Mouse (Mus musculus): ENCODE measurements around the gene Ola1. TPM values are rescaled to one million over a fixed set of nuclear protein-coding genes. Genes with fewer than 3 reads are reported as not detected.

Gene Ola1
- 69.6 and 70.5 TPM in 2 replicates for polyA plus RNA-seq (2012; rRNA removed)

DNA sequence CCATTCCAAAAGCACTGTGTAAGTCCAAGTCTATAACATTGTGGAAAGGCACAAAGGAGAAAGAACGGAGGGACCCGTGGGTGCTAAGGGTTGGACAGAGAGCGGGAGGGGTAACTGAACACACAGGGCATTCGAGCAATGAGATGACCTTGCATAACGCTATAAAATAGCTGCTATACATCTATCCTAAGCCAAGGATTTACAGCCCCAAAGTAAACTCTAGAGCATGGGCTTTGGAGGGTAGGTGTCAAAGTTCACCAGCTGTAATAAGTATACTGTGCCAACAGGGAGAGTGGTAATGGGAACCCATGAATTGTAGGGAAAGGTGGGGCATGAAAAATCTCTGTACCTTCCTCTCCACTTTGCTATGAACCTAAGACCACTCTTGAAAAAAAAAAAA is at the start of gene Ola1:
Gene Ola1 (minus strand): TSS at position 12 of the 400 bp plus-strand sequence.
- Histone ChIP-seq H3K4me1 (ENCODE audit: control insufficient read depth, insufficient read depth, low read length) (no peaks in the 10 kb centered on the region), H3K4me3 (ENCODE audit: insufficient read depth, low read length) (no peak within 1 kb of the TSS), H3K27ac (ENCODE audit: insufficient read depth, low read length) (no peak within 1 kb of the TSS)
- TF ChIP-seq CTCF (IDR thresholded peaks at IDR 0.05; ENCODE audit: extremely low read depth, insufficient read depth, low read length) (no peak), POLR2A (IDR thresholded peaks at IDR 0.05; ENCODE audit: extremely low read depth, insufficient read depth, low read length) (no peak)

DNA sequence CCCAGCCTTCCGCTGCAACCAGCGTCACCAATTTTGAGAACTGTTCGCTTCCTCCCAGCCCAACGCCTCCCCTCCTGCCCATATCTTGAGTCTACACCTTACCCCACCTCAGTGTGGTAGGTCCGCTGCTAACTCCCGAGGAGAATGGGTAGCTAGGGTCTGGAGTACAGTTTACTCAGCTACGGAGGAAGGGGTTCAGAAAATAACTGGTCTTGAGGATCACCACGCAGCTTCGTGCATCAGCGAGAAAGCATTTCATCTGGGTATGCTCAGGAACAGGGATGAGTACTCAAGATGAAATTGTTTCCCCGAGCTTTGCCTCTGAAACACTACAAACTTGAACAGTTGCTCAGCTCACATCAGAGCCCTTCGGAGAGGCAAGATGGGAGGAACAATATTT is 49.6 kb upstream of the Ola1 start:
- Histone ChIP-seq H3K4me3 (ENCODE audit: insufficient read depth, low read length) (no peak overlapping the region), H3K4me1 (ENCODE audit: control insufficient read depth, insufficient read depth, low read length) (no peaks in the 10 kb centered on the region), H3K27ac (ENCODE audit: insufficient read depth, low read length) (no peak overlapping the region)
- TF ChIP-seq CTCF (IDR thresholded peaks at IDR 0.05; ENCODE audit: extremely low read depth, insufficient read depth, low read length) (no peak), POLR2A (IDR thresholded peaks at IDR 0.05; ENCODE audit: extremely low read depth, insufficient read depth, low read length) (no peak)

DNA sequence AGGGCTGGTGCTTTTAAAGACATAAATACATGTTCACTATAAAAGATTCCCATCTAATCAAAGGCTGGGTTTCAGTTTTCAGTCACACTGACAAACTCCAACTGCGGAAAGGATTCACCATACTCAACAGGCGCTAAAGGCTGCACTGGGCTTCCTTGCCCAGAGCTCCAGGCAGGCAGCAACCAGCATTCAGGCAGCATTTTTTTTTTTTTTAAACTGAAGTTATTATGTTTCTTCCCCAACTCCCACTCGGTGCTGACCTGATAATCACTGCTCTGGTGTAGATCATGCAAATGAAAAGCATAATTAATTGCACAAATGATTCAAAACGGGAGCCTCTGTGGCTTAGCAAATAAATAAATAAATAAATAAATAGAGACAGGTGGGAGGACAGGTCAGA is 49.1 kb upstream of the Ola1 start:
- no peak for TF ChIP-seq POLR2A (IDR thresholded peaks at IDR 0.05; ENCODE audit: extremely low read depth, insufficient read depth, low read length)
- TF ChIP-seq CTCF (IDR thresholded peaks at IDR 0.05; ENCODE audit: extremely low read depth, insufficient read depth, low read length), result no peak
- no peaks in the 10 kb centered on the region for H3K4me1 ChIP-seq (ENCODE audit: control insufficient read depth, insufficient read depth, low read length)
- no peak overlapping the region for H3K27ac ChIP-seq (ENCODE audit: insufficient read depth, low read length)

DNA sequence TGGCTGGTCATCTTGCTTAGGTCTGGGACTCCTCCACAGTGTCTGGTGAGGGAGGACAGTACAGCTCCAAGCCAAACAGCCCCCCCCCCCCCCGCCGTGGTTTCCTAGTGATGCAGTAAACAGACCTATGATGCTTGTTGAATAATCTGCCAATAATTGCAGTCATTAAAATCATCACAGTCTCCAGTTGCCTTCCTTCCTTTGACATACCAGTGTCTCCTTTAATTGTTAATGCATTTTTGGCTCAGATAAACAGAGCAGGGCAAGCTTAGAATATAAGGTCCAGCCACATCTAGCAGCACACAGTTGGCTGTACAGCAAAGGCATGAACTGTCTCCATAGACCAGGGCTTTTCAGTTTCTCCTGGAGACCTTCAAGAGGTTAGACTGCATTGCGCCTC is 48.5 kb upstream of the Ola1 start:
- H3K27ac ChIP-seq (ENCODE audit: insufficient read depth, low read length), result no peak overlapping the region
- no peak for TF ChIP-seq CTCF (IDR thresholded peaks at IDR 0.05; ENCODE audit: extremely low read depth, insufficient read depth, low read length)
- TF ChIP-seq POLR2A (IDR thresholded peaks at IDR 0.05; ENCODE audit: extremely low read depth, insufficient read depth, low read length), result no peak
- no peak overlapping the region for H3K4me3 ChIP-seq (ENCODE audit: insufficient read depth, low read length)
- no peaks in the 10 kb centered on the region for H3K4me1 ChIP-seq (ENCODE audit: control insufficient read depth, insufficient read depth, low read length)

More for the DNA sequence above, 49.1 kb upstream of the Ola1 start:
- no peak overlapping the region for H3K4me3 ChIP-seq (ENCODE audit: insufficient read depth, low read length)

DNA sequence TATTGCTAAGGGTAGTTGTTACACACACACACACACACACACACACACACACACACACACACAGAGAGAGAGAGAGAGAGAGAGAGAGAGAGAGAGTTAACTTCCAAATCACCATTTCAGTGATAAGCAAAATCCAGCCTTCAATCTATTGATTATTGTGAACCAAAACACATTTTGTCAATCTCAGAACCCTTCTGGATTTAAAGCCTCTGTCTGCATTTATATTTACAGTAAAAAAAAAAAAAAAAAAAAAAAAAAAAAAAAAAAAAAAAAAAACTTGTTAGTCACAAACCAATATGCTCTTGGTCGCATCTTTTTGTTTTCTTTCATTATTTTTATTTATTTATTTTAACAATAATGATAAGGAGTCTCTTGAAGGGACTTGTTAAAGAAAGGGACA is 47.9 kb upstream of the Ola1 start:
- Histone ChIP-seq H3K4me1 (ENCODE audit: control insufficient read depth, insufficient read depth, low read length) (no peaks in the 10 kb centered on the region), H3K27ac (ENCODE audit: insufficient read depth, low read length) (no peak overlapping the region), H3K4me3 (ENCODE audit: insufficient read depth, low read length) (no peak overlapping the region)
- TF ChIP-seq POLR2A (IDR thresholded peaks at IDR 0.05; ENCODE audit: extremely low read depth, insufficient read depth, low read length) (no peak), CTCF (IDR thresholded peaks at IDR 0.05; ENCODE audit: extremely low read depth, insufficient read depth, low read length) (no peak)

DNA sequence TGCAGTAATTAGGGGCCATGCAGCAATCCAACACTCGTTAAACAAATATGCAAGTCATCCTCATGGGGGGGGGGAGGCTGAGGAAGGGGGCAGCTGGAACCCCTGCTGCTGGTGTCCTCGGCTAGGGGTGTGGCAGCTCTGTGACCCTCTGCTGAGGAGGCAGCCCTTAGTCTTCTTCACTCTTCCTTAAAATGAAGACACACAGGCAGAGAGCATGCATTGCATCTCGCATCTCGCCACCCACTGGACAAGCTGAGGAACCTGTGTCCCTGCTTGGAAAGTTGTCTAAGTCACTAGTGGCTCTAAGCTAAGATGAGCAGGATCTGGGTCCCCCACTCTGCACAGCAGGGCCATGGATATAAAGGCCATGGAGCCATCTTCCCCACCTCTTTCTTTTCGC is 47.3 kb upstream of the Ola1 start:
- TF ChIP-seq CTCF (IDR thresholded peaks at IDR 0.05; ENCODE audit: extremely low read depth, insufficient read depth, low read length), result peak; percentile 30
- TF ChIP-seq POLR2A (IDR thresholded peaks at IDR 0.05; ENCODE audit: extremely low read depth, insufficient read depth, low read length), result no peak
- Histone ChIP-seq H3K27ac (ENCODE audit: insufficient read depth, low read length) (no peak overlapping the region), H3K4me3 (ENCODE audit: insufficient read depth, low read length) (no peak overlapping the region), H3K4me1 (ENCODE audit: control insufficient read depth, insufficient read depth, low read length) (no peaks in the 10 kb centered on the region)

DNA sequence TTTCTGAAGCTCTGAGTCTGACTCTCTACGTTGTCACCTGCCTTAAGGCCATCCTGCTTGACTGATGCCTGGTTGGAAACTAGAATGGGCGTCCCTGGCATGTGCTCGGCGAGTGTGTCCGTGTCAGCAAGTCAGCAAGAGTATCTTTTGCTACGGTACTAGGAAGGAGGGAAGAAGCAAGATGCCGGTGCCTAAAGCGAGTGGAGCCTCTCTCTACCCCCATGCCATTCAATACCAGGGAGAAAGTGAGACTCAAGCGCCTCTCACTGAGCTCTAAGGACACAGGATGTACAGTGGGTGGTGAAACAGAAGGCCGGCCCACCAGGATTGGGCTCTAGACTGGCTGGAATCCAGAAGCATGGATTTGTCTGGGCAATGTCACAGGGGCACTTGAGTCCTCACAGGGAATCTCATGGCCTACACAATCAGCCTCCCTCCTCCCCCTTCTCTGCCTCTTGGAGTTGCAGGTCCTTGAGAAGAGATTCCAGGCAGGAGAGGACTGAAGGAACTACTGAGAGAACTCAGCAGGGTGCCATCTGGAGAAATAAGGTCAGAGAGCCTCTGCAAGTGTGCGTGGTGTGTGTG is 46.0 kb upstream of the Ola1 start:
- no peak for TF ChIP-seq CTCF (IDR thresholded peaks at IDR 0.05; ENCODE audit: extremely low read depth, insufficient read depth, low read length)
- TF ChIP-seq POLR2A (IDR thresholded peaks at IDR 0.05; ENCODE audit: extremely low read depth, insufficient read depth, low read length), result no peak
- Histone ChIP-seq H3K4me1 (ENCODE audit: control insufficient read depth, insufficient read depth, low read length) (no peaks in the 10 kb centered on the region), H3K4me3 (ENCODE audit: insufficient read depth, low read length) (0 out of 2 replicates have a peak overlapping the region, but pooled peaks have one; percentile 6), H3K27ac (ENCODE audit: insufficient read depth, low read length) (no peak overlapping the region)

DNA sequence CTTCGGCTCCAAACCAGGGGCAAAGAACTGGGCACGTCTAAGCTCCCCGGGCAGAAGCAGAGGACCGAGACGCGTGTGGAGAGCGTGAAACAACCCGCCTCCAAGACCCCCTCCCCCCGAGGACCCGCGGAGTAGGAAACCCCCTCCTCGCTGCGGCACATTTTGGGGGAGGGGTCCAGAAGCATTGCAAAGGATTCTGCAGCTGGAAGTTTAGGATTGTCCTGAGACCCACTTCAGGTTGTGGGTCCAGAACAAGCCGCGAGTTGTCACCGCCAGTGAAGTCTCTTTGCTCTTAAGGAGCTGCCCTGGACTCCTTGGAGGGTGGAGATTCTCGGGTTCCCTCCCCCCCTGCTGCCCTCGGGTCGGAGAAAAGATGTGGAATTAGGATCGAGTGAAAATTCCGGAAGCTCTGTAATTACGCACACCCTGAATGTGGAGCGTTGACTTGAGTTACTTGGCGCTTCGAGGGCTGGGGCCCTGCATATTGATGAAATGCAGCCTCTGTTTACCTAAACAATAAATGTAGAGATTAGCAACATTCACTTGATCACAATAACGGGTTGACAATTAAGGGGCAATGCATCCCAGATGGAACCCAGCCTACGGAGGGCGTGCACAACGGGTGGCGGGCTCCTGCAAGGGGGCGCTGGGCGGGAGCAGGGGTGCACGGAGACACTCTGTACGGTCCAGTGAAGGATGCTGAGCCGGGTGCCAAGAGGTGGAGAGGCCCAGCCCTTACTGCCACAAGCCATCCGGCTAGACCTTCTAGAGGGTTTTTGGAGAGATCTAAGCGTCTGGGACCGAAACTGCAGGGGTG is 45.3 kb upstream of the Ola1 start:
- TF ChIP-seq POLR2A (IDR thresholded peaks at IDR 0.05; ENCODE audit: extremely low read depth, insufficient read depth, low read length), result no peak
- TF ChIP-seq CTCF (IDR thresholded peaks at IDR 0.05; ENCODE audit: extremely low read depth, insufficient read depth, low read length), result no peak
- Histone ChIP-seq H3K27ac (ENCODE audit: insufficient read depth, low read length) (no peak overlapping the region), H3K4me1 (ENCODE audit: control insufficient read depth, insufficient read depth, low read length) (no peaks in the 10 kb centered on the region), H3K4me3 (ENCODE audit: insufficient read depth, low read length) (0 out of 2 replicates have a peak overlapping the region, but pooled peaks have one; percentile 6)

DNA sequence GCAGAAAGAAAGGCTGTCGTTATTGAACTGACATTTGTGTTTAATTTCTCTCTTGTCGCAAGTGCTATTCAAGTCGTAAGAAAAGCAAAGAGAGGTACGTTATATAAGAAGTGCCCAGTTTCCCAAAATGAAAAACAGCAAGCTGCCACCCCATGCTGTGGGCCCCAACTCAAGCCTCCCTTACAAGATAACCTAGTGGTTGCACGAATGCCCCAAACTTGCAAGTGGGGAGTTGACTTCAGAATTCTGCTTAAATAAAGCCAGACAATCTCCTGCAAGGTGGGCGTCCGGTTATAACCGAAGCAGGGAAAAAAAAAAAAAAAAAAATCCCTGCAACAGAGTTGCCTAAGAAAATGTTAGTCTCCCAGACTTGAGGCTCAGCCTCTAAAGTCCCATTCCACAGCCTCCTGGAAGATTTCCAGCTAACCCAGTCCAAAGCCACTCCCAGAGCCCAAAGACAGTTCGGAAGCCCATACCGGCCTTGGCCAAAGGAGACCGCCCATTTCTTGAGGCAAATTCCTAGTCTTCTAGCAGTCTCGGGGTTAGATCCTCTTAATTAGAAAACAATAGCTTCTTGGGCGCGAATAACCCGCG is 44.5 kb upstream of the Ola1 start:
- TF ChIP-seq CTCF (IDR thresholded peaks at IDR 0.05; ENCODE audit: extremely low read depth, insufficient read depth, low read length) (no peak), POLR2A (IDR thresholded peaks at IDR 0.05; ENCODE audit: extremely low read depth, insufficient read depth, low read length) (no peak)
- no peaks in the 10 kb centered on the region for H3K4me1 ChIP-seq (ENCODE audit: control insufficient read depth, insufficient read depth, low read length)
- H3K27ac ChIP-seq (ENCODE audit: insufficient read depth, low read length), result no peak overlapping the region
- no peak overlapping the region for H3K4me3 ChIP-seq (ENCODE audit: insufficient read depth, low read length)
